9 mouse cellular contexts compared by ENCODE assay signal in the genomic region with DNA sequence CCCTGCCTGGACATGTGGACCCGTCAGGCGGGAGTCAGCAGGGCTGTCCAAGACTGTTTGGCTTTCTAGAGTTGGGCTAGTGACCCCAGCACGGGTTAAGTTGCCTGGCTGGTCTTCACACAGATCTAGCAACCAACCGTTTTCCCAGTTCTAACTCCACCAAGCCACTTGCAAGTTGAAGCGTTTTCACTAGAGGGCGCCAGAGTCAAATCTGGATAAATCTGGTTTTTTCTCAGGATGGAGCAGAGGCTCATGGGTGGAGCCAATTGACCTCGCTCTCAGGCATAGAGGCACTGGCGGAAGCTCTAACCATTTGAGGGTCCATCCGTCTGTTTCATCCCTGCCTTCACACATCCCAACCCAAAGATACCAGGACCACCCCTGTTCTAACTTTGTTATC. TPM values are rescaled to one million over a fixed set of nuclear protein-coding genes. Genes with fewer than 3 reads are reported as not detected.
A peak's percentile ranks its signal among the peaks of the same experiment; 100 is the strongest.
DNase-seq lines count a peak whose midpoint lies in the region; ATAC-seq and TF ChIP-seq lines count a peak whose summit lies in the region.
"Had no signal": no experiment of that assay in that cellular context is flagged by ENCODE, and none has a peak within 500 bp of the region (broad histone marks: within the 10 kb centered on the region; RNA-seq: fewer than 3 reads in every experiment).

No protein-coding gene starts in this region.

- TF ChIP-seq CTCF in heart, adult 2 months (IDR thresholded peaks at IDR 0.05): peak; percentile 83
- peak; percentile 68 for TF ChIP-seq CTCF in lung, embryonic 14.5 days (IDR thresholded peaks at IDR 0.05; ENCODE audit: low read depth)

- H3K79me2 ChIP-seq in heart, adult 2 months (replicated peaks; ENCODE audit: control insufficient read depth, insufficient read depth, low read length): no peaks in the 10 kb centered on the region

- TF ChIP-seq POLR2A in heart, adult 2 months (IDR thresholded peaks at IDR 0.05; ENCODE audit: insufficient read depth, low read depth, low read length): no peak

- H3K36me3 ChIP-seq in intestine, embryonic 14.5 days (ENCODE audit: control insufficient read depth, insufficient read depth, low read length): no peaks in the 10 kb centered on the region
- H3K36me3 ChIP-seq in intestine, embryonic 16.5 days (ENCODE audit: control insufficient read depth, insufficient read depth, low read length): no peaks in the 10 kb centered on the region
- H3K36me3 ChIP-seq in heart, adult 2 months (ENCODE audit: control insufficient read depth, insufficient read depth, low read length): no peaks in the 10 kb centered on the region
- H3K36me3 ChIP-seq in lung, embryonic 14.5 days (ENCODE audit: insufficient read depth): no peaks in the 10 kb centered on the region

- no peak for ATAC-seq in intestine, embryonic 14.5 days (replicated peaks; ENCODE audit: low FRiP score, low TSS enrichment, low read depth)
- ATAC-seq in intestine, embryonic 16.5 days: no peak
- peak; percentile 42; the same call in 1 of the 2 replicates for ATAC-seq in lung, embryonic 14.5 days (ENCODE audit: insufficient read depth)

- H3K4me1 ChIP-seq in intestine, embryonic 14.5 days (replicated peaks; ENCODE audit: control insufficient read depth, insufficient read depth, low read length): no peaks in the 10 kb centered on the region
- H3K4me1 ChIP-seq in intestine, embryonic 16.5 days (ENCODE audit: control insufficient read depth, insufficient read depth, low read length): no peaks in the 10 kb centered on the region
- peaks cover 2% of the 10 kb centered on the region; the same call in 1 of the 2 replicates for H3K4me1 ChIP-seq in heart, adult 2 months (ENCODE audit: control insufficient read depth, insufficient read depth, low read length)
- H3K4me1 ChIP-seq in lung, embryonic 14.5 days (ENCODE audit: insufficient read depth): no peaks in the 10 kb centered on the region

- WGBS in intestine, embryonic 14.5 days: 48% methylated on average over 9 of the region's 9 CpGs
- WGBS in intestine, embryonic 16.5 days: 44% methylated on average over 9 of the region's 9 CpGs
- WGBS in heart, adult 2 months: 42% methylated on average over 9 of the region's 9 CpGs
- 37% methylated on average over 9 of the region's 9 CpGs for WGBS in lung, embryonic 14.5 days

- H3K4me3 ChIP-seq in intestine, embryonic 14.5 days (ENCODE audit: low read depth, low read length): no peak overlapping the region
- no peak overlapping the region for H3K4me3 ChIP-seq in intestine, embryonic 16.5 days (ENCODE audit: low read length)
- H3K4me3 ChIP-seq in heart, adult 2 months: no peak overlapping the region
- no peak overlapping the region for H3K4me3 ChIP-seq in lung, embryonic 14.5 days (ENCODE audit: low read depth, low read length)

- peak; percentile 72 for DNase-seq in intestine, embryonic 14.5 days (ENCODE audit: low spot score)
- peak; percentile 81 for DNase-seq in adrenal gland, postnatal 10 days
- peak; percentile 63 for DNase-seq in embryo, embryonic 9.5 days (ENCODE audit: extremely low spot score)
- peak; percentile 51 to 61 for DNase-seq in heart, adult 2 months
- peak; percentile 28 to 65 for DNase-seq in kidney, adult 8-10 months
- DNase-seq in lung, embryonic 14.5 days: peak; percentile 86
- peak; percentile 65 for DNase-seq in retina, postnatal 7 days (ENCODE audit: low read depth, low spot score)

- intact Hi-C loops in heart, adult 2 months (cut with DNase I): no loop called here

- H3K9me3 ChIP-seq in intestine, embryonic 14.5 days (ENCODE audit: control insufficient read depth, low read length): no peaks in the 10 kb centered on the region
- no peaks in the 10 kb centered on the region for H3K9me3 ChIP-seq in intestine, embryonic 16.5 days (ENCODE audit: control insufficient read depth, low read length)
- no peaks in the 10 kb centered on the region for H3K9me3 ChIP-seq in lung, embryonic 14.5 days (ENCODE audit: low read depth, low read length)

- no peak for TF ChIP-seq EP300 in heart, adult 2 months (IDR thresholded peaks at IDR 0.05; ENCODE audit: insufficient read depth, low read depth, low read length)

- H3K27ac ChIP-seq in intestine, embryonic 14.5 days (ENCODE audit: low read depth): no peak overlapping the region
- H3K27ac ChIP-seq in intestine, embryonic 16.5 days (ENCODE audit: low read length): no peak overlapping the region
- H3K27ac ChIP-seq in heart, adult 2 months: no peak overlapping the region
- H3K27ac ChIP-seq in lung, embryonic 14.5 days (ENCODE audit: low read depth): no peak overlapping the region
- H3K27ac ChIP-seq: macrophage had no signal

- no peak overlapping the region for H3K9ac ChIP-seq in intestine, embryonic 14.5 days (ENCODE audit: low read length)
- H3K9ac ChIP-seq in intestine, embryonic 16.5 days (ENCODE audit: low read depth, low read length): no peak overlapping the region
- no peak overlapping the region for H3K9ac ChIP-seq in heart, adult 2 months (ENCODE audit: low read depth, low read length)
- no peak overlapping the region for H3K9ac ChIP-seq in lung, embryonic 14.5 days

- no peak overlapping the region for H3K4me2 ChIP-seq in intestine, embryonic 14.5 days (ENCODE audit: low read length)
- H3K4me2 ChIP-seq in intestine, embryonic 16.5 days (ENCODE audit: low read depth, low read length): no peak overlapping the region
- peak overlapping the region; percentile 25; the same call in 1 of the 2 replicates for H3K4me2 ChIP-seq in lung, embryonic 14.5 days

- H3K27me3 ChIP-seq in intestine, embryonic 14.5 days (replicated peaks; ENCODE audit: control insufficient read depth, insufficient read depth, low read length): no peaks in the 10 kb centered on the region
- no peaks in the 10 kb centered on the region for H3K27me3 ChIP-seq in intestine, embryonic 16.5 days (replicated peaks; ENCODE audit: control insufficient read depth, insufficient read depth, low read length)
- no peaks in the 10 kb centered on the region for H3K27me3 ChIP-seq in heart, adult 2 months (ENCODE audit: control insufficient read depth, insufficient read depth, low read length)
- H3K27me3 ChIP-seq in lung, embryonic 14.5 days (ENCODE audit: insufficient read depth, low read length): no peaks in the 10 kb centered on the region

RNA-seq across cellular contexts. Expression of gene Tmem232, which starts 17.6 kb away (rescaled TPM):
- not detected in 2 replicates for polyA plus RNA-seq in intestine, embryonic 14.5 days (2014; fragmentation: Nextera tagmentation; extraction: Ambion mirVana)
- not detected in 2 replicates for polyA plus RNA-seq in intestine, embryonic 16.5 days (2015; fragmentation: Nextera tagmentation; extraction: Ambion mirVana)
- total RNA-seq in adrenal gland, postnatal 10 days (2021): under 1 TPM in 1 of 2 experiments, not detected in 1; 0.15 TPM
- not detected for total RNA-seq in heart, adult 2 months (2021)
- polyA plus RNA-seq in heart, adult 2 months (2012; rRNA removed): 0.14 and 0.23 TPM in 2 replicates
- polyA plus RNA-seq in lung, embryonic 14.5 days (2014; fragmentation: Nextera tagmentation; extraction: Ambion mirVana): 0.12 TPM in 1 of 2 replicates, not detected in the other
- polyA plus RNA-seq: macrophage had no signal

RNA-seq across cellular contexts. Expression of gene Vapa, which starts 55.1 kb away (rescaled TPM):
- polyA plus RNA-seq in intestine, embryonic 14.5 days (2014; fragmentation: Nextera tagmentation; extraction: Ambion mirVana): 186 and 200 TPM in 2 replicates
- 194 and 204 TPM in 2 replicates for polyA plus RNA-seq in intestine, embryonic 16.5 days (2015; fragmentation: Nextera tagmentation; extraction: Ambion mirVana)
- total RNA-seq in adrenal gland, postnatal 10 days (2021): 100 to 1,000 TPM; 108 to 115 TPM
- total RNA-seq in heart, adult 2 months (2021): 10 to 100 TPM; 86.1 to 91.4 TPM
- 14.3 and 21.0 TPM in 2 replicates for polyA plus RNA-seq in heart, adult 2 months (2012; rRNA removed)
- 189 and 201 TPM in 2 replicates for polyA plus RNA-seq in lung, embryonic 14.5 days (2014; fragmentation: Nextera tagmentation; extraction: Ambion mirVana)
